Mouse (Mus musculus) hematopoietic stem cell, adult 5-6 weeks (primary cell): ENCODE measurements around the gene Ppp1r16b. TPM values are rescaled to one million over a fixed set of nuclear protein-coding genes. Genes with fewer than 3 reads are reported as not detected.
A peak's percentile ranks its signal among the peaks of the same experiment; 100 is the strongest.

ENCODE experiments used
- ATAC-seq, 2 experiments: fragments of 125-278 bp in 1 of 2; replicated peaks in 1 of 2; 2 replicates each; pipeline ENCODE4 v1.8.0; 2016 to 2017; ENCODE audit warnings: inconsistent platforms in 2 of 2, mild to moderate bottlenecking in 2 of 2, moderate number of reproducible peaks in 2 of 2, low read depth in 1 of 2, moderate TSS enrichment in 1 of 2; ENCODE audit not compliant: low FRiP score in 2 of 2, poor library complexity in 2 of 2, severe bottlenecking in 2 of 2, insufficient read depth in 1 of 2, low TSS enrichment in 1 of 2
- total RNA-seq: library from RNA; stranded (forward); fragments of 172-1452, 232-1000 nt; gene quantifications from 2 replicates; pipeline ENCODE4 v1.2.3, GENCODE M21; 2017

Gene Ppp1r16b
- total RNA-seq, result 3.9 and 5.6 TPM in 2 replicates

DNA sequence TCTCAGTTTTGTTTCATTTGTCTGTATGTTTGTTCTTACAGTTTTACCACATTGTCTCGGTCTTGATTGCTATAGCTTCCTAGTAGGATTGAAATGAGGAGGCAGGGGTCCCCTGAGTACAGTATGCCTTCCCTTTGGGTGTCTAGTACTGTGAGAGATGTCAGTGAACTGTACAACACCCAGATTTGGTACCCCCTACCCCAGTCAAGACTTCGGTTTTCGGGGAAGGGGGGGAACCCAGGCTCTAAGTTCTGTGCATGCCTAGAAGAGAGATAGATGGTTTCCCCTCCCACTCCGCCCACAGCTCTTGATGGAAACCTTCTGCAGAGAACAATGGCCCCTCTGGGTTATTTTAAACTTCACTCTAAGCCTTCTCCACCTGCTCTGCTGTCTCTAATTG lies at the start of gene Ppp1r16b:
Gene Ppp1r16b (plus strand): TSS at position 301 of the 400 bp plus-strand sequence.
- no peak for ATAC-seq

DNA sequence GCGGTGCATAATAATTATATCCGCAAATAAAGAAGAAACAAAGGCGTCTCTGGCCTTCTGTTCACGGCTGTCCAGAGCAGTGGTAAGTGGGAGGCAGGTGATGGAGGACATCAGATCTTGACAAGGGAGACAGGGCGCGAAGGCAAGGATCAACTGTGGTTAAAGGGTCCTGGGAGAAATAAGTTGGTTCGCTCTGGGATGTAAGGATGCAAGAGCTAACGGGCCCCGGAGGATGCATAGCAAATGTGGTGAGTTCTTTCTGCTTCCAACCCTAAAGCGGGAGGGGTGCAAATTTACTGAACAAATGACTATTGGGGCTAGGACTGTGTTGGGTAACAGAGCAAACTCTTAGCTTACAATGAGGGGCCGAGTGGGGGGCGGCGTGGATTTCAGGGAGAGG lies 49.5 kb upstream of the Ppp1r16b start:
- no peak for ATAC-seq

DNA sequence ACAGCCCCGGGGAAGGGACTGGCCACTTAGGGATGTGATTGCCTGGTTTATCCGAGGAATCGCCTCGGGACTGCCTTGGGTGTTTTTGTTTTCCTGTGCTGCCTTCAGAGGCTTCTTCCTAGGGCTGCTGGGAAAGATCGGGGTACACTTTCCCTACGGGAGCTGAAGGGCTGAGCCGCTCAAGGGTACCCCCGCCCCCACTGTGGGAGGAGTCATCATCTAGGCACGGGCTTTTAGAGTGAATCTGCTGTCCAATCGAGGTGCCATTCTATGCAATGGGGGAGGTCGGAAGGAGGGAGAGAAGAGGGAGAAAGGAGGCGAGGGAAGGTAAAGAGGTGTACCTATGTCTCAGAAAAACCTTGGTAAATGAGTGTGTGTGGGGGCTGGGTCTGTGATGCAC lies 48.9 kb upstream of the Ppp1r16b start:
- ATAC-seq, result no peak

DNA sequence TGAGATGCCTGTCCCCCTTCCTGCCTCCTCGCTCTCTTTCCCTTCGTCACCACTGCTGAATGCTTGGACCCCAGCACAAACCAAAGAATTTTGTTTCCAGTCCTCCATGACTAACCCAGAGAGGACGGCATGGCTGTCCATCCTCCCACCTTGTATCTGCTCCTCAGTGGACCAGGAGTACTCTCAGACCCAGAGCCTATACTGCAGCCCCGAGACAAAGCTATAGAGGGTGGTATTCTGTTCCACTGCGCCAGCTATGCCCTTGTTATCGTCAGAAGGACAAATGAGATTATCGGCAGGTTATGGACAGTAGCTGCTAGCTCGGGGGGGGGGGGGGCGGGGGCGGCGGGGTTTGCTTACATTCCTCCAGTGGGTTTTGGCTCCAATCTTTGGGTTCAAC lies 48.4 kb upstream of the Ppp1r16b start:
- no peak for ATAC-seq

DNA sequence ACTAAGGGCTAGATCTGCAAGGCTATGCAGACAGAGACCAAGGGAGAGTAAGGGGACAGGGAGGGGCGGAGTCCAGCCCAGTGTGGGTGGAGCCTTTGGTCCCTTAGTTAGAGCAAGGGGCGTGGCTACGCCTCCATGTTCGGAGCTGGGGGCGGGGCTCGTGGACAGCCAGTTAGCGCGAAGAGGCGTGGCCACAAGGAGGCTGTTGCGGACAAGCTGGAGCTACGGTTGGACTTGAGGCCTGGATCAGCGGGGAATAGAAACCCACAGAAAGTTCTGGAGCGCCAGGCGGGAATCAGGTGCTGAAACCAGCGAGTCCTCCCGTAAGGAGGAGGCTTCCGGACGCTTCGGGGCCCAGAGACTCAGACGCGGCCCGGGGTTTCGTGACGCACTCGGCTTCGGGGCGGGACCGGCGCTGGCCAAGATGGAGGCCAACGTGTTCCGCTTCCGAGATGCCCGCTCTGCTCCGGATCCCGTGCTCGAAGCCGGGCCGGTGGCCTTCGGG lies 40.4 kb upstream of the Ppp1r16b start, which contains the start of gene Actr5:
Gene Actr5 (plus strand): TSS at position 171 of the 505 bp plus-strand sequence.
- peak; percentile 96 to 99 for ATAC-seq

DNA sequence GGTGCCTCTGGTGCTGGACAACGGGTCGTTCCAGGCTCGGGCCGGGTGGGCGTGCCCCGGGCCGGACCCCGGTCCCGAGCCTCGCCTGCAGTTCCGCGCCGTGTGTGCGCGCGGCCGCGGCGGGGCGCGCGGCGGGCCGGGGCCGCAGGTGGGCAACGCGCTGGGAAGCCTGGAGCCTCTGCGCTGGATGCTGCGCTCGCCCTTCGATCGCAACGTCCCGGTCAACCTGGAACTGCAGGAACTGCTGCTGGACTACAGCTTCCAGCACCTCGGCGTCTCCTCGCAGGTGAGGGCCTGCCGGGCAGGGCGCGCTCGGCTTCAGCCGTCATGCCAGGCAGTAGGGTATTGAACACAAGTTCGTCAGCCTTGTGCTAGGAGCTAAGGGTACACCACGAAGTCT lies 40.0 kb upstream of the Ppp1r16b start:
- no peak for ATAC-seq

DNA sequence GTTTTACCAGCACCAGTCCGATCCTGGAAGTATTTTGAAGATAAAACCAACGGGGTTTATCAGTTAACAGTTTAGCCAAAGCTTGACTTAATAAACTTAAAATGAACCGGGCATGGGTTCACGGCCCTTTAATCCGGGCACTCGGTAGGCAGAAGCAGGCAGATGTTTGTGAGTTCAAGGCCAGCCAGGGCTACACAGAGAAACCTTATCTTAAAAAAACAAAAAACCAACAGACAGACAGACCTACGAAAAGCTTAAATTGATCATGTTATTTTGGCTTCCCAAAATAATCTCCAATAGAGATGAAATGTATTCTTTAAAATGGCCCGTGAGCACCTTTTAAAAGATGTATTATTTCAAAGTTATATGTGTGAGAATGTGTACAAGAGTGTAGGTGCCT lies 39.5 kb upstream of the Ppp1r16b start:
- no peak for ATAC-seq

DNA sequence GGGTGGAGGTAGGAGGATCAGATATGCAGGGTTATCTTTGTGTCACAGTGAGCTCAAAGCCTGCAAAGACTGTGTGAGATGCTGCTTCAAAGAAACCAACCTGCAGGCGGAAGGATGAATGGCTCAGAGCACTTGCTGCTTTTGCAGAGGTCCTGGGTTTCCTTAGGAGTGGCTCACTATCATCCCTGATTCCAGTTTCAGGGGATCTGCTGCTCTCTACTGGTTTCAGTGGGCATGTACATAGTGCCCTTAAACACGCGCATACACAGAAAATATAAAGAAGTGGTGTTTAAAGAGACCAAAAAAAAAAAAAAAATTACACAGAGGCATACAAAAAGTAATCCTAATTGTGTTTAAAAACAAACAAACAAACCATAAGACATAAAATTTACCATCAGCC lies 36.3 kb upstream of the Ppp1r16b start:
- ATAC-seq, result no peak

DNA sequence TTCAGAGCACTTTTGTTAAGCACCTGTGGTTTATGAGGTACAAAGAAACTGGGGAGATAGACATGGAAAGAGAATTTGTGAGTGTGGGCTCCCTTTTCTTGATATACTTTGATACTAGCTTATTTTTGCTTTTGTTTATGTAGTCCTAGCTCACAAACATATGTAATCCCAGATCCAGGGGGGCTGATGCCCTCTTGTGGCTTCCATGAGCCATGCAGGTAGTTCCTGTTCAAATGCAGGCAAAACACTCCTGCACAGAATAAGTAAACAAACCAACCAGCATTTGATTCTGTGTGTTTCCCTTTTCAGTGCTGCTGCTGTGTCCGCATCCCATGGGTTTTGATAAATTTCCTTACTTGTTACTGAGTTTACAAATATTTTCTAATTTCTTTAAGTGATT lies 35.8 kb upstream of the Ppp1r16b start:
- no peak for ATAC-seq

DNA sequence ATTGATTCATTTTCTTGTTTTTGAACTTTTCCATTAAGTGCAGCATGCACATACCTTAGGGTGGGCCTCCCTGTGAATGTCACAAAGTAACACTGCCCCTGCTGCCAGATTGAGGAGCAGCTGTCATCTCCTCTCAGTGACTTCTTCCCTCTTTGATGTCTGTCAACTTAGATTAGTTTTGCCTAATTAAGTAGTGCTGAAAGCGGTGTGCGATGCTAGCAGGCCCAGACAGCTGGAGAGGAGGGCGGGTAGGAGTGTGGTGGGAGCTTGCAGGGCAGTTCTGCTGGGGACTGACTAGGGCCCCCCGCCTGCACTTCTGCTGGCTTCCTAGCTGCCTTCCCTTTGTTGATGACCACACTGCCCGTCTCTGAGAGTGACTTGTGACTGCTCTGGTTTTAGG lies 33.3 kb upstream of the Ppp1r16b start:
- no peak for ATAC-seq

DNA sequence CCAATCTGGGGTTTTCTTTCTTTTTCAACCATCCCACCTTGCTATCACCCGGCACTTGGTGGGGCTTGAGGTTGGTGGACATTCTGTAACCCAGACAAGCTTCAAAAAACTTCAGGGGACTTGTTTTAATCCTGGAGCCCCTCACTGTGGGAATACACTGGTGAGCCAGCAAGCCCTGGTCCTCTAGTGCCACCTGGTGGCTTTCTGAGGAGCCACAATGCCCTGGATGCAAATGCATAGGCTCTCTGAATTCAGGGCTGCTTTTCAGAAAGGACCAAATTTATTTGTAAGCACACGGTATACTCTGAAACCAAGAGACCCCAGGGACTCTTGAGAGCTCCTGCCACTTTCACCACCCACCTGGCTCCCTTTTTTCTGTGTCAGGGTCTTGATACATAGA lies 23.3 kb upstream of the Ppp1r16b start:
- peak; percentile 54 to 71; a peak in 2 of 4 replicates for ATAC-seq

DNA sequence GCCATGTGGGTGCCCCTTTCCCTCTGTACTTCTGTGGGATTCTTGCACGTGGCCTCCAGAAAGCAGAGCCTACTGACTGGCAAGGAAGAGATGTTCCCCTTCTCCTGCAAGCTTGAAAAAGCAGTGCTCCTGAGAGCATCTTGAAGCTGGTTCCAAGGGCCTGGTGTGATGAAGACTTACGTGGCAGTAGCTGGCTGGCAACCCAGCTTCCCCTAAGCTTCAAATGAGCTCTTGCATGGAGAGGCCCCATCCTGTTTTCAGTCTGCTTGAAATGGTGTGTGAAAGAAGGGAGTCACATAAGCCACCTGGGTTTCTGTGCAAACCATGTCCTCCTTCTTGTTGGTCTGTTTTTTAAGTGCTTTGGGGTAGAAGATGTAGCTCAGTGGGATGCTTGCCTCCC lies 22.6 kb upstream of the Ppp1r16b start:
- ATAC-seq, result no peak

DNA sequence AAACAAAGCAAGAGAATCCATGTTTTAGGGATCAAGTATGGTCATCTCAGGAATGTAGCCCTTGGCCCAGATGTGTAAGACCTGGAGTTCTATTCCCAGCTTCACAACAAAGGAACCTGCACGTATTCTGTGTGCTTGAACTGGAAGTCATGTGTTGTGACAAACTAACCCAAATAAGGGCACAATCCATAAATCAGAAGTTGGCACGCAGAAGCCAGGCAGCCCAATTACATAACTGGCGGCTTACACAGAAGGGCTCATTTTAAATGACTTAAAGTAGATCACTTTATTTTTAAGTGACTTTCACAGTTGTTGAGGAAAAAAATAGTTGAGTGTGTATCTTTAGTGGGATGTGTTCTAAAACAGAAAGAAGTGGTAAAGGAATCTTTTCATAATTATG lies 21.4 kb upstream of the Ppp1r16b start:
- ATAC-seq, result peak; percentile 57 to 58; a peak in 3 of 4 replicates

DNA sequence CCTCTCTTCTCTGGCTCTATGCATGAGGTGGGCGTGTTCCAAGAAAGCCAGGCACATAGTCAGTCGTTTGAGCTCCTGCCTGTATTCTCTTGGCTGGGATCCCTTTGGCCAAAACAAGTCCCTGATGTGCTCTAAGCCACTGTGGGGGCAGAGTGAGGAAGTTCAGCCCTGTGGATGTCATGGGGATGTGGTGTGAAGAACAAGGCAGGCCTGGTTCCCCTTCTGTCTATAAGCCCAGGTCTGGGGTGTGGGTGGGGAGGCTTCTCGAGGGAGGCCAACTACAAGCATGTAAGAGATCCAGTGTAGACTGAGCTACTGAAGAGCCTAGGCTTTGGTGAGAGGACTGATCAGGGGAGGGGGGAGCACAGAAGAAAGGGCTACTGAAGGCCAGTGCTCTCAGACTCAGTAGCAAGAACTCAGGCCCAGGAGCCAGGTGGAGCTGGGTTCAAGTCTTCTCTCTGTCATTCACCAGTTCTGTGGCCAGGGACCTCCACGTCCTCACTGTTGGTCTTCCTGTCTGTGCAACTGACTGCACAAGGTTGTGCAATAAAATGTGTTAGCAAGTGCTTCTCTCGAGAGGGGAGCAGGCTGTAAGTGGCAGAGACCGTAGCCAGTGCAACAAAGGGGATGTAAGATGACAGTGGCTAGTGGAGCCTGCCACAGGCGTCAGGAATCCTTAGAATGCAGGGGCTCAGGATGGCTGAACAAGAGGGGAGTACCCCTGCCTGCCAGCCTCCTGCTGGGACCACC lies 13.9 kb upstream of the Ppp1r16b start:
- peak; percentile 82 to 92 for ATAC-seq

DNA sequence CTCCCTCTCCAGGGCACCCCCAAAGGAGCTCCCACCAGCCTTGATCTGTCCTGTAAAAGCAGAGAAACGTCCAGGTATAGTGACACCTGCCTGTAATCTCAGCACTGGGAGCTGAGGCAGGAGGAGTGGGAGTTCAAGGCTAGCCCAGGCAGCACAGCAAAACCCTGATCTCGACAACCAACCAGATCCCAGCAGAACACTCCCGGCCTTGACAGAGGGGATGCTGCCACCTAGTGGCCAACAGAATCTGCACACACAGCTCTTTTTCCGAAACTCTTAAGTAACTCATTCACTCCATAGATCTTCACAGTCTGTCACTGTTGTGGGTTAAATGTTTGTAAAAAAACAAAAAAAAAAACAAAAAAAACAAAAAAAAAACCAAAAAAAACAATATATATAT lies 12.2 kb upstream of the Ppp1r16b start:
- ATAC-seq, result peak; percentile 19 to 68; a peak in 3 of 4 replicates

DNA sequence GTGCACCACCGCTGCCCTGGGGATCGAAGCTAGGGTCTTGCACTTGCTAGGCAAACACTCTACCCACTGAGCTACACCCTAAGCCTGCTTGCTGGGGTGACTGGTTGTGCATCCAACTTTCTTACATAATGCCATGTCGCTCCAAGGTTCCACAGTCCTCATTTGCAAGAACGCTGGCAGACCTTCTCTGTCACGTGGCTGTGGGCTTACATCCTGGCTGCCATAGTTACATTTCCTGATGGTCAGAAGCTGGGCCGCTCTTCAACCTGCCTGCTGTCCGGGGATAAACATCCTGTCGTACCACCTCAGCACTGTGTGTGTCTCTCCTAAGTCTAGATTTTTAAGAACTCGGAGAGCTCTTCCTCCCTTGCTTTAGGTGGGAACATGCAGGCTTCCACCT lies 10.5 kb upstream of the Ppp1r16b start:
- no peak for ATAC-seq

DNA sequence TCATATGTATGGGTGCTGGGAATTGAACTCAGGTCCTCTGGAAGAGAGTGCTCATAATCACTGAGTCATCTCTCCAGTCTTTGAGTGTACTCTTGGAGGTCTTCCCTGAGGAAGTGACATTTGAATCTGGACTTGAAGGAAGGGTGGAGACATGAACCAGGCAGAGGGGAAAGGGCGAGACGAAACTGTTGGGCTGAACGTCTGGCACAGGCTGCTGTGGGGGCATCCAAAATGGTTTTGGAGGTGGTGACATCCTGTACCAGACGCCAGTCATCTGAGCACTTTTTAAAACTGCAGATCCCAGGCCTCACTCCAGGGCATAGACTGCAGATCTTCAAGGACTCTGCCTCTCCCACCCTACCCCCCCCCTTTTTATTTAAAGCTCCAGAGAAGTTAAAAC lies 9.4 kb upstream of the Ppp1r16b start:
- no peak for ATAC-seq

DNA sequence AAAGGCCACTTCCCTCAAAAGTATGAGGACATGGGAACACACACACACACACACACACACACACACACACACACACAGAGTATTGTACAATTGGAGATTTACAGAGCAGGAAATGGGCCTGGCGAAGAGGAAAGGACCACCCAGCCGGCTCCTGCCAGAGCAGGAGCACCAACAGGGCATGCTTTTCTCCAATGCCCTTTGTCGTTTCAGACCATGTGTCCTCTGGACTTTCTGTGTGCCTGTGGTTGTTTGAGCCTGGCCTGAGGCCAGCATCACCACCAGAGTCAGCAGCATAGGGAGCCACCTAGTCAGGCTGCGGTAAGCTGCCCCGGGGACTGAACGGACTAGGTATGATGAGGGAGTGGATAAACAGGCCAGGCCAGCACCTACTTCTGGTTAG lies 6.4 kb upstream of the Ppp1r16b start:
- peak; percentile 95 to 97 for ATAC-seq

DNA sequence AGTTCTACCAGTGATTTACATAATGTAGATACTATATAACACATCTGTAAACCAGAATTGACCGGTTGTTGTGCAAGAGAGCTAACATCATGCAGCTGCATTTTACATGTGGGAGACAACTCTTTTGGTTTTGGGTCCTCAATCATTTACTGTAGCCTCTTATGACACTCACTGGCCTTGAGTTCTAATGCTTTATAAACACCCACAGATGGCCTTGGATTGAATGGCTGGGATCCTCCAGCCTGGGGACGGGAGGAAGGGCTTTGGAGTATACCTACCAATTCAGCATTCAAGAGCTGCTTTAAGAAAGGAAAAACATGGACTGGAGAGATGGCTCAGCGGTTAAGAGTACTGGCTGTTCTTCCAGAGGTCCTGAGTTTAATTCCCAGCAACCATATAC lies 5.9 kb upstream of the Ppp1r16b start:
- no peak for ATAC-seq
